Mouse (Mus musculus) midbrain, embryonic 16.5 days (tissue): ENCODE results near the gene Cpox. TPM values are rescaled to one million over a fixed set of nuclear protein-coding genes. Genes with fewer than 3 reads are reported as not detected.

Source experiments
- ATAC-seq: fragments of 200-750 bp; cut with Nextera tagmentation; 2 replicates; pipeline ENCODE4 v1.8.0; 2017; ENCODE audit warnings: moderate TSS enrichment
- H3K27ac ChIP-seq: fragments of 300-500 bp; sonication (generic); 2 replicates; pipeline ENCODE4 v1.5.1; 2014; ENCODE audit warnings: mild to moderate bottlenecking, low read length, mixed read lengths
- H3K27me3 ChIP-seq: fragments of 300-500 bp; sonication (generic); 2 replicates; pipeline ENCODE4 v1.6.1; 2014; ENCODE audit warnings: low read depth, low read length, mixed read lengths; ENCODE audit not compliant: control insufficient read depth, insufficient read depth
- H3K36me3 ChIP-seq: fragments of 300-500 bp; sonication (generic); 2 replicates; pipeline ENCODE4 v1.6.1; 2014; ENCODE audit warnings: mild to moderate bottlenecking, low read length, moderate library complexity, mixed read lengths; ENCODE audit not compliant: control insufficient read depth, insufficient read depth
- H3K4me1 ChIP-seq: fragments of 300-500 bp; sonication (generic); 2 replicates; pipeline ENCODE4 v1.6.1; 2014; ENCODE audit warnings: mild to moderate bottlenecking, low read length, mixed read lengths; ENCODE audit not compliant: control insufficient read depth, insufficient read depth
- H3K4me2 ChIP-seq: fragments of 300-500 bp; sonication (generic); 2 replicates; pipeline ENCODE4 v1.6.1; 2014; ENCODE audit warnings: mild to moderate bottlenecking, low read length, mixed read lengths
- H3K4me3 ChIP-seq: fragments of 300-500 bp; sonication (generic); 2 replicates; pipeline ENCODE4 v1.5.1; 2014; ENCODE audit warnings: low read depth, mild to moderate bottlenecking, low read length, moderate library complexity, mixed read lengths
- H3K9ac ChIP-seq: fragments of 300-500 bp; sonication (generic); 2 replicates; pipeline ENCODE4 v1.6.1; 2014; ENCODE audit warnings: low read depth, low read length, mixed read lengths
- H3K9me3 ChIP-seq: fragments of 300-500 bp; sonication (generic); replicated peaks from 2 replicates; pipeline ENCODE4 v1.6.1; 2014; ENCODE audit warnings: mild to moderate bottlenecking, low read length, mixed read lengths; ENCODE audit not compliant: control insufficient read depth, poor library complexity, severe bottlenecking
- WGBS: fragments of 180-500 bp; shearing (Covaris S2); extraction: QIAGEN DNeasy Blood & Tissue Kit; methylation state at CpG from one replicate; pipeline ENCODE4 v1.1.7; 2014; 5-methylcytosine and 5-hydroxymethylcytosine counted together
- polyA plus RNA-seq: library from polyadenylated mRNA; unstranded; fragments of >200 nt; fragmentation: Nextera tagmentation; extraction: Ambion mirVana; gene quantifications from 2 replicates; pipeline ENCODE4 v1.2.1, GENCODE M21; 2015

The Cpox gene
- polyA plus RNA-seq, 1 experiment from 2014 or later, result 13.6 TPM

DNA sequence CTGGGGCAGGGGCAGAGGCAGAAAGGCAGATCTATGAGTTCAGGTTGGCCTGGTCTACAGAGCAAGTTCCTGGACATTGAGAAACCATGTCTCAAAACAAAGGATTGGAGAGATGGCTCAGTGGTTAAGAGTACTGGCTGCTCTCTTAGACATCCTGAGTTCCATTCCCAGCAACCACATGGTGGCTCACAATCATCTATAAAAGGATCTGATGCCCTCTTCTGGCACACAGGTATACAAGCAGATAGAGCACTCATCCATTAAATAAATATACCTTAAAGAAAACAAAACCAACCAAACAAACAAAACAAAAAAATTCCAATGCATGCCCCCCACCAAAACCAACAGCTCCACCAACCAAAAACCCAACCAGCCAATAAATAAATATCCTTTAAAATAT is 14.4 kb downstream of the Cpox start:
- H3K27ac ChIP-seq, result no peak overlapping the region
- ATAC-seq, result no peak
- no peaks in the 10 kb centered on the region for H3K4me1 ChIP-seq
- no peaks in the 10 kb centered on the region for H3K27me3 ChIP-seq
- no peak overlapping the region for H3K4me3 ChIP-seq
- H3K4me2 ChIP-seq, result no peak overlapping the region
- H3K9ac ChIP-seq, result no peak overlapping the region
- no peaks in the 10 kb centered on the region for H3K9me3 ChIP-seq
- no peaks in the 10 kb centered on the region; the same call in 1 of the 2 replicates for H3K36me3 ChIP-seq

DNA sequence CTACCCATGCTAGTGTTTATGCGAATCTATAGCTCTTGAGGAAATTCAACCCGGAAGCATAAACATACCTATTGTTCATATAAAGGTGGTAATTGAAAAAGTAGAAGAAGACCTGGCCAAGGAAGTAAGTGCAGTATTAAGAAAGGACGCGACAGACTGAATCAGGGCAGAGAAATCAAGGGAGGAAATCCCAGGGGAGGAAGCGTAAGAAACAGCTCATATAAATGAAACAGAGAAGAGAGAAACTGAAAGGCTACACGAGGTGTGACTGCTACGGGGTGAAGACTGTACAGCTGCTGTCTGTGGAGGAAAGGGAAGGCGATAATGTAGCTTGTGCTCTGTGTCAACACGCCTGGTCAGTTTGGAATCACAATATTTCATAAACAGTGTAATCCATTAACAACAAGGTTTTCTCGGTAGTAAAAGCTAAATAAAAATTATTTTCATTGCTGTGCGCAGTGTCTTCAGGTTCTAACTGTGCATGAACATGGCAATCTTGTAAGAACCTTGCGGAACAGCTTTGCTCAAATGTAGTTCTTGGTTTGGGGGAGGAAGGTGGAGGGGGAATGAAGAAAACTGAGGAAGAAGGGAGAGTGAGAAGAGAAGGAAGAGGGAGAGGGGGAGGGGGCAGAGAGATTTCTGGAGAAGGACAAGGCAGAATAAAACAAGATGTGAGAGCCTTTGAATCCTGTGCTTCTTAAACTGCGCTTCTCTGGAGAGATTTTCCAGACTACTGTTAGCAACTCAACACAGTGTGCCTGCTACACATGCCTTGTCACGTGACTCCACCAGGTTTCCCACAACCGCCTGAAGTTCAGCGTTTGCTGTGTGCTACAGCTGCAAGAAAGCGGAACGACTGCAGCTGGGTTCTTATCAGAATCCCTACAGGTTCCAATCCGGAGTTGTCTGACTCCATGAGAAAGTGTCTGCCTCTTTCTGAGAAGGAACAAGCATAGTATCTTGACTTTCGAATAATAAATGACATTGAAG is 15.8 kb downstream of the Cpox start:
- Histone ChIP-seq H3K4me3 (no peak overlapping the region), H3K4me2 (no peak overlapping the region), H3K36me3 (no peaks in the 10 kb centered on the region; the same call in 1 of the 2 replicates), H3K27me3 (no peaks in the 10 kb centered on the region), H3K9ac (no peak overlapping the region), H3K9me3 (no peaks in the 10 kb centered on the region), H3K4me1 (no peaks in the 10 kb centered on the region), H3K27ac (no peak overlapping the region)
- 84% methylated on average over 20 of the region's 20 CpGs for WGBS
- no peak for ATAC-seq

DNA sequence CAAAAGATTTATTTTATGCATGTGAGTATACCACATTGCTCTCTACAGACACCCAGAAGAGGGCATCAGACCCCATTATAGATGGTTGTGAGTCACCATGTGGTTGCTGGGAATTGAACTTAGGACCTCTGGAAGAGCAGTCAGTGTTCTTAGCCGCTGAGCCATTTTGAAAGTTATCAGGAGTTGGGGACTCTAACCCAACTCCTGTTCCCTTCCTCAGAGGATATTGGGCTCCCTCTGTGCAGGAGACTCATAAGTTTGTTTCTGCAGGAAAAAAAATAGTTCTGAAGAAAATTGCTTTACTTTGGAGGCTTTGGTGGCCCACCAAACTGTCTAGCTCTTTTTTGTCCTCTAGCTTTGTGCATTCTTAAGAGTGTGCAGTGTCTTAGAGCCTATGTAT is 18.4 kb downstream of the Cpox start:
- no peaks in the 10 kb centered on the region for H3K36me3 ChIP-seq
- H3K27me3 ChIP-seq, result no peaks in the 10 kb centered on the region
- no peak overlapping the region for H3K27ac ChIP-seq
- no peaks in the 10 kb centered on the region for H3K4me1 ChIP-seq
- no peak overlapping the region for H3K9ac ChIP-seq
- WGBS, result 96% methylated on average over 1 of the region's 1 CpGs
- H3K4me3 ChIP-seq, result no peak overlapping the region
- no peak overlapping the region for H3K4me2 ChIP-seq
- no peak for ATAC-seq
- no peaks in the 10 kb centered on the region for H3K9me3 ChIP-seq

DNA sequence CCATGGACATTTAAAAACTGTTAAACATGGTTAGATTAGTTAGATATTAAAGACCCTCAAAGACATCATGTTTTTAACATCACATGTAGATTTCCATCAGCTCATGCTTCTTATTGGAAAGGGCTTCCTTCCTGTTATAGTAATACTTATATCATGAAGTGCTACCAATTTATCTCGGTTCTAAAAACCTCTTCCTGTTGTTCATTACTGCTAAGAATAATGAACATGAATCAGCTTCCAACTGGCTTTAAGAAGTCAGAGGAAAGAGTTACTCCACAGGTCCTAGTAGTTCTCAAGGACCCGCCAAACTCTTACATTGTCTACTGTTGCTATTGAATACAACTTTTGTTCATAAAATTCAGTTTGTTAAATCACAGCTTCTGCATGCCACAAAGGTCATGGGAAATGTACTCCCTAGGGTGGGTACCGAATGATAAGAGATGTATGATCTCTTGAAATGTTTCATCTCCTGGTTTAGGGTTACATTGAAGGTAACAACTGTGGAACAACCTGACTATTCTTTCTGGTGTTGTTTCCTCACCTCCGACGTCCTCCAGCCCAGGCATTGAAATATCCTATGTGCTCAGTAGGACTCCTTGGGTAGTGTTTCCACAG is 19.6 kb downstream of the Cpox start:
- no peak overlapping the region for H3K27ac ChIP-seq
- no peaks in the 10 kb centered on the region for H3K36me3 ChIP-seq
- no peak overlapping the region for H3K9ac ChIP-seq
- no peak for ATAC-seq
- no peak overlapping the region for H3K4me3 ChIP-seq
- WGBS, result 91% methylated on average over 5 of the region's 5 CpGs
- H3K4me1 ChIP-seq, result no peaks in the 10 kb centered on the region
- no peak overlapping the region for H3K4me2 ChIP-seq
- H3K9me3 ChIP-seq, result no peaks in the 10 kb centered on the region
- no peaks in the 10 kb centered on the region for H3K27me3 ChIP-seq

DNA sequence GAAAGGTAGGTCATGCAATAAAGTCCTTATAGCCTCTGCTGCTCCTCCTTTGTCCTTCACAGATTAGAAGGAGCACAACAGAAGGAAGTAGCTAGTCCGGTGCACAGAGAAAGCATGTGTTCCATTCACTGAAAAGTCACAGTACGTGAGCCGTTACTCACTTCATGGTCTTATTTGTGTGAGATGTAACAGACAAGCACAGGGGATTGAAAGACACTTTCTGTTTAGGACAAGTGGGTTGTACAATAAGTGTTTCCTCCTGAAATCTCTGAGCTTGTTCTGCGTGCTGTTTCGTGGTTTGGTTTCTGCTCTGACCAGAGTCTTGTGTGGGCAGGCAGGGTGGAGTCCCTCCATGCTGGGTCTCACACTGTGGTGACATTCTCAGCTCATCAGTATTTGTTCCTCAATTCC is 20.2 kb downstream of the Cpox start:
- WGBS, result 88% methylated on average over 5 of the region's 5 CpGs
- Histone ChIP-seq H3K27ac (no peak overlapping the region), H3K4me2 (no peak overlapping the region), H3K36me3 (no peaks in the 10 kb centered on the region), H3K27me3 (no peaks in the 10 kb centered on the region), H3K9me3 (no peaks in the 10 kb centered on the region), H3K9ac (no peak overlapping the region), H3K4me3 (no peak overlapping the region), H3K4me1 (no peaks in the 10 kb centered on the region)
- no peak for ATAC-seq

DNA sequence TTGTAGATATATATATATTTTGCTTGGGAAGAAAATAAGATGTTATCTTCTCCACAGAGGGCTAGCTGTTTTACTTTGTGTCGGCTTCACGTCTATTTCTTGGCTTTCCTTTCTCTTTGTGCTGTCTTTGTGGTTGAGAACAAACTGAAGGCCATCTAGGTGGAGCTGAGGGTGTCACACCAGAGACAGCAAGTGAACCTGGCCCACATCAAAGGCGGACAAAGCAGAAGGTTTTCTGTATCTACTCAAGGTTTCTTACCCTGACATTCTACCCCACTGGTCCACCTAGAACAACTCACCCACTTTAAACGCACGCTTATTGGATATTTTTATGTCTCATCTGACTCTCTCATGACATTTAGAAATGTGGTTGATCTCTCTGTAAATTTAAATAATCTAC is 24.0 kb downstream of the Cpox start:
- 94% methylated on average over 5 of the region's 5 CpGs for WGBS
- H3K36me3 ChIP-seq, result no peaks in the 10 kb centered on the region
- no peak overlapping the region for H3K27ac ChIP-seq
- H3K4me1 ChIP-seq, result no peaks in the 10 kb centered on the region
- H3K27me3 ChIP-seq, result no peaks in the 10 kb centered on the region
- H3K9me3 ChIP-seq, result no peaks in the 10 kb centered on the region
- H3K4me2 ChIP-seq, result no peak overlapping the region
- no peak overlapping the region for H3K9ac ChIP-seq
- no peak for ATAC-seq
- no peak overlapping the region for H3K4me3 ChIP-seq

DNA sequence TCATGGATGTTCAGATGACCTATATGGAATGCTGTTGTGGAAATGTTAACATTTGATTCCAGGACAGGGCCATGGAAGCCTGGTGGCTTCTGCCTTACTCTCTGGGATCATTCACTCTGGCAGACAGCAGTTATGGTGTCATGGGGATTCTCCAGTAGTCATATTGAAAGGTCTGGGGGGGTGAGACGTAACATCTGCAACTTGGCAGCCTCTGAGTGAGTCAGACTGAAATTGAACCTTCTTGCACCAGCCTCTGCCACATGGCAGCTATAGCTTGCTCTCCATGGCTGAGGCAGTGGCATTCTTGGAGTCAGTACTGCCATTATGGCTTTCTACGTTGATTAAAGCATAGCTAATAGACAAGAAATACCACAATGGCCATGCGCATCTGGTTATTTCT is 26.7 kb downstream of the Cpox start:
- ATAC-seq, result no peak
- Histone ChIP-seq H3K4me1 (no peaks in the 10 kb centered on the region), H3K4me2 (no peak overlapping the region), H3K4me3 (no peak overlapping the region), H3K27ac (no peak overlapping the region), H3K27me3 (no peaks in the 10 kb centered on the region), H3K9ac (no peak overlapping the region), H3K36me3 (no peaks in the 10 kb centered on the region), H3K9me3 (no peaks in the 10 kb centered on the region)
- 79% methylated on average over 3 of the region's 3 CpGs for WGBS

DNA sequence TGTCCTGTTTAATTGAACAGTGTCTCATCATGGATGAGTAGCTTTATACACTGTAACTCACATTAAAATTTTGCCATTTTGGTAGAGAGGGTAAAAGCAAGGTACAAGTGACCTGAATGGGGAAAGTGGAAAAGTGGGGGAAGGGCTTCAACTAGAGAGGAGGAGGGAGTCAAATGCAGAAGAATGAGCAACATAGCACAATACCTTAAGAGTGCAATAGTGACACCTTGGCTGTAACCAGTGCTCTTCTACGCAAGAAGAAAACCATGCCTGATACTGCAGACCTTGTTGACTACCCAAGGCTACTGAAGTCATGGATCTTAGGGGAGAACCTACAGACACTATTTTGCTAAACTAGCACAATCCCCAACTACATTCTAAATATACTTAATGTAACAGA is 27.2 kb downstream of the Cpox start:
- whole genome bisulfite sequencing, result 96% methylated on average over 1 of the region's 1 CpGs
- ATAC-seq, result no peak
- no peaks in the 10 kb centered on the region for H3K4me1 ChIP-seq

DNA sequence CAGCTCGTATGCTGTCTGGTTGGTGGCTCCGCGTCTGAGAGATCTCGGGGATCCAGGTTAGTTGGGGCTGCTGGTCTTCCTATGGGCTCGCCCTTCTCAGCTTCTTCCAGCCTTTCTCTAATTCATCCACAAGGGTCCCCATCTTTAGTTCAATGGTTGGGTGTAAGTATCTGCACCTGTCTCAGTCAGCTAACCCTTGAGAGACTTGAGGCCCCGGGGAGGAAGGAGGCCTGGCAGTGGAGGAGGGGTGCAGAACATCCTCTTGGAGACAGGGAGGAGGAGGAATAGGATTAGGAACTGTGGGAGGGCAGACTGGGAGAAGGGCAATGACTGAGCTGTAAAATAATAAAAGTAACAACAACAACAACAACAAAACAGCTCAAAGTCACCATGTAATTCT is 30.1 kb downstream of the Cpox start:
- no peak overlapping the region for H3K9ac ChIP-seq
- no peak overlapping the region for H3K4me3 ChIP-seq
- ATAC-seq, result no peak
- no peaks in the 10 kb centered on the region for H3K4me1 ChIP-seq
- WGBS, result 80% methylated on average over 6 of the region's 6 CpGs
- no peaks in the 10 kb centered on the region for H3K36me3 ChIP-seq
- no peaks in the 10 kb centered on the region for H3K9me3 ChIP-seq
- H3K27me3 ChIP-seq, result no peaks in the 10 kb centered on the region
- H3K27ac ChIP-seq, result no peak overlapping the region
- H3K4me2 ChIP-seq, result no peak overlapping the region

More for the DNA sequence above, 27.2 kb downstream of the Cpox start:
- H3K4me3 ChIP-seq, result no peak overlapping the region
- H3K9me3 ChIP-seq, result no peaks in the 10 kb centered on the region
- H3K36me3 ChIP-seq, result no peaks in the 10 kb centered on the region
- no peak overlapping the region for H3K27ac ChIP-seq
- no peak overlapping the region for H3K4me2 ChIP-seq
- H3K27me3 ChIP-seq, result no peaks in the 10 kb centered on the region
- H3K9ac ChIP-seq, result no peak overlapping the region
